Mouse (Mus musculus): ENCODE results near the gene Gucd1.
A peak's percentile ranks its signal among the peaks of the same experiment; 100 is the strongest.
"Not testable (repeated sequence)": the region's sequence is repeated elsewhere in the genome, so short reads cannot be mapped to it uniquely, and the experiment has no call there.

The Gucd1 gene

GRCm38 (mm10) chr10:75535423-75535822 is 17.7 kb upstream of the Gucd1 start:
- no peak for DNase-seq (ENCODE audit: low read depth)

GRCm38 (mm10) chr10:75534934-75535333 is 17.2 kb upstream of the Gucd1 start:
- no peak for DNase-seq (ENCODE audit: low read depth)

- DNase-seq (ENCODE audit: low read depth), result no peak
Measured at GRCm38 (mm10) chr10:75534216-75534615, 16.4 kb upstream of the Gucd1 start.

- no peak for DNase-seq (ENCODE audit: low read depth)
Measured at GRCm38 (mm10) chr10:75531532-75532090, 13.8 kb upstream of the Gucd1 start.

- no peak for DNase-seq (ENCODE audit: low read depth)
Measured at GRCm38 (mm10) chr10:75530322-75530721, 12.6 kb upstream of the Gucd1 start.

- DNase-seq (ENCODE audit: low read depth), result not testable (repeated sequence)
Measured at GRCm38 (mm10) chr10:75525450-75525849, 7.7 kb upstream of the Gucd1 start.

GRCm38 (mm10) chr10:75521643-75522042 is 3.9 kb upstream of the Gucd1 start:
- no peak for DNase-seq (ENCODE audit: low read depth)

- no peak for DNase-seq (ENCODE audit: low read depth)
Measured at GRCm38 (mm10) chr10:75520581-75520980, 2.8 kb upstream of the Gucd1 start.

GRCm38 (mm10) chr10:75517073-75517757 is 557 bp downstream of the Gucd1 start, which contains the start of gene Snrpd3:
Snrpd3 (plus strand) TSS chr10:75517551.
- peak; percentile 98 for DNase-seq (ENCODE audit: low read depth)

- DNase-seq (ENCODE audit: low read depth), result no peak
Measured at GRCm38 (mm10) chr10:75516724-75517072, 1.1 kb downstream of the Gucd1 start.

GRCm38 (mm10) chr10:75516038-75516723 is 1.6 kb downstream of the Gucd1 start:
- DNase-seq (ENCODE audit: low read depth), result peak; percentile 36

- no peak for DNase-seq (ENCODE audit: low read depth)
Measured at GRCm38 (mm10) chr10:75515216-75516037, 2.3 kb downstream of the Gucd1 start.

GRCm38 (mm10) chr10:75514361-75514760 is 3.4 kb downstream of the Gucd1 start:
- no peak for DNase-seq (ENCODE audit: low read depth)

GRCm38 (mm10) chr10:75513306-75514067 is 4.3 kb downstream of the Gucd1 start:
- no peak for DNase-seq (ENCODE audit: low read depth)

- DNase-seq (ENCODE audit: low read depth), result no peak
Measured at GRCm38 (mm10) chr10:75512796-75513195, 5.0 kb downstream of the Gucd1 start.

GRCm38 (mm10) chr10:75511897-75512296 is 5.9 kb downstream of the Gucd1 start:
- DNase-seq (ENCODE audit: low read depth), result no peak

GRCm38 (mm10) chr10:75511060-75511459 is 6.7 kb downstream of the Gucd1 start:
- DNase-seq (ENCODE audit: low read depth), result no peak

GRCm38 (mm10) chr10:75510446-75510845 is 7.3 kb downstream of the Gucd1 start:
- DNase-seq (ENCODE audit: low read depth), result no peak

- DNase-seq (ENCODE audit: low read depth), result not testable (repeated sequence)
Measured at GRCm38 (mm10) chr10:75505928-75506327, 11.8 kb downstream of the Gucd1 start.

- no peak for DNase-seq (ENCODE audit: low read depth)
Measured at GRCm38 (mm10) chr10:75505130-75505495, 12.7 kb downstream of the Gucd1 start.

GRCm38 (mm10) chr10:75504234-75505129 is 13.3 kb downstream of the Gucd1 start:
- DNase-seq (ENCODE audit: low read depth), result peak; percentile 94
